Mouse (Mus musculus) neural tube, embryonic 13.5 days (tissue): ENCODE data around the gene Galnt18. TPM values are rescaled to one million over a fixed set of nuclear protein-coding genes. Genes with fewer than 3 reads are reported as not detected.

Experiments used
- ATAC-seq: fragments of 200-750 bp; cut with Nextera tagmentation; 2 replicates; pipeline ENCODE4 v1.8.0; 2017; ENCODE audit warnings: low read depth, mild to moderate bottlenecking, moderate TSS enrichment, moderate library complexity
- H3K27ac ChIP-seq: fragments of 300-500 bp; sonication (generic); replicated peaks from 2 replicates; pipeline ENCODE4 v1.5.1; 2015; ENCODE audit warnings: moderate library complexity, mild to moderate bottlenecking, inconsistent platforms
- H3K27me3 ChIP-seq: fragments of 300-500 bp; sonication (generic); 2 replicates; pipeline ENCODE4 v1.6.1; 2015; ENCODE audit warnings: mild to moderate bottlenecking, inconsistent platforms
- H3K36me3 ChIP-seq: fragments of 300-500 bp; sonication (generic); 2 replicates; pipeline ENCODE4 v1.6.1; 2015; ENCODE audit warnings: mild to moderate bottlenecking, inconsistent platforms
- H3K4me1 ChIP-seq: fragments of 300-500 bp; sonication (generic); replicated peaks from 2 replicates; pipeline ENCODE4 v1.6.1; 2015; ENCODE audit warnings: inconsistent platforms
- H3K4me2 ChIP-seq: fragments of 300-500 bp; sonication (generic); 2 replicates; pipeline ENCODE4 v1.6.1; 2015; ENCODE audit warnings: inconsistent platforms, mild to moderate bottlenecking, moderate library complexity
- H3K4me3 ChIP-seq: fragments of 300-500 bp; sonication (generic); 2 replicates; pipeline ENCODE4 v1.5.1; 2015; ENCODE audit warnings: mild to moderate bottlenecking, inconsistent platforms
- H3K9ac ChIP-seq: fragments of 300-500 bp; sonication (generic); 2 replicates; pipeline ENCODE4 v1.6.1; 2015; ENCODE audit warnings: moderate library complexity, mild to moderate bottlenecking, inconsistent platforms
- H3K9me3 ChIP-seq: fragments of 300-500 bp; sonication (generic); 2 replicates; pipeline ENCODE4 v1.6.1; 2016; ENCODE audit warnings: inconsistent platforms
- WGBS: fragments of 180-500 bp; shearing (Covaris S2); methylation state at CpG from one replicate; pipeline ENCODE4 v1.1.7; 2015; 5-methylcytosine and 5-hydroxymethylcytosine counted together
- polyA plus RNA-seq: library from polyadenylated mRNA; unstranded; fragments of >200 nt; fragmentation: Nextera tagmentation; extraction: Ambion mirVana; gene quantifications from 2 replicates; pipeline ENCODE4 v1.2.1, GENCODE M21; 2015

The Galnt18 gene
- polyA plus RNA-seq, 1 experiment from 2014 or later = 10.0 TPM

DNA sequence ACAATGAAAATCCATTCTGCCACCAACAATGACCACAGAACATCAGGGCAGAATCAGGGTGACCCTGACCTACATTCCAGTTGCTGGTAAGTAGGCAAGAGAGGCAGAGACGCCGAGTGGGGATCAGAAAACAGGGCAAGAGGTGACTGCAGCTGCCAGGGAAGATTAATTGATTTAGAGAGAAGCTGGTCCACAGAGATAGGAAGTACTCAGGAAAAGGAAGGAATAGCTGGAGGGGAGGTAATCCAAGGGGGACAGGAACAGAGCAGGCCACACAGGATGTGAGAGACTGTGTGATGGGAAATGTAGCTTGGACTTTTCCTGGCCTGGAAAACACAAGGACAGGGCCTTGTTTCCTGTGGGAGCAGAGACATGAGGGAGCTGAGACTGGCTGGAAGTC lies 52.8 kb downstream of the Galnt18 start:
- Histone ChIP-seq H3K27ac (no peak overlapping the region), H3K4me1 (no peaks in the 10 kb centered on the region), H3K9ac (no peak overlapping the region), H3K9me3 (no peaks in the 10 kb centered on the region), H3K4me3 (no peak overlapping the region), H3K27me3 (no peaks in the 10 kb centered on the region), H3K36me3 (no peaks in the 10 kb centered on the region), H3K4me2 (no peak overlapping the region)
- no peak for ATAC-seq
- WGBS = 52% methylated on average over 2 of the region's 2 CpGs

DNA sequence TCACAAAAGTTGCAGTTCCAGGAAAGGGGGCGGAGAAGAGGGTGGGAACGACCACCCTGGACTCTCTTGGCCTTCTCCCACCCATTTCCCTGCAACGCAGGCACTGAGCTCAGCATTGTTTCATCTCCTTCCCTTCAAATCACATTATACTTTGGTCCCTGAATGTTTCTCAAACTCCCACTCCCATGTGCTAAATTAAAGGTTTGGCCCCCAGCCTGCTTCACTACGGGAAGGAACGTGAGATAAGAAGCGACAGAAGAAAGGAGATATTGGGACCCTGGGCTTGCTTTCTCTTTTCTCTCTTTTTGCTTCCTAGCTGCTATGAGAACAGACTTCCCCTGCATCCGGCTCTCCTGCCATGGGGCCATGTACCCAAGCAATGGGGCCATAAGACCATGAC lies 55.0 kb downstream of the Galnt18 start:
- Histone ChIP-seq H3K4me3 (no peak overlapping the region), H3K9ac (no peak overlapping the region), H3K9me3 (no peaks in the 10 kb centered on the region), H3K4me2 (no peak overlapping the region), H3K27me3 (no peaks in the 10 kb centered on the region), H3K4me1 (no peaks in the 10 kb centered on the region; the same call in 1 of the 2 replicates), H3K27ac (no peak overlapping the region), H3K36me3 (no peaks in the 10 kb centered on the region)
- 85% methylated on average over 7 of the region's 7 CpGs for WGBS
- no peak for ATAC-seq

GRCm38 (mm10) chr7:111724004-111724403 lies 55.8 kb downstream of the Galnt18 start:
- ATAC-seq = no peak
- no peak overlapping the region for H3K4me3 ChIP-seq
- no peaks in the 10 kb centered on the region for H3K9me3 ChIP-seq
- 81% methylated on average over 4 of the region's 4 CpGs for WGBS
- no peak overlapping the region for H3K9ac ChIP-seq
- no peaks in the 10 kb centered on the region for H3K36me3 ChIP-seq
- H3K27ac ChIP-seq = no peak overlapping the region
- no peaks in the 10 kb centered on the region; the same call in 1 of the 2 replicates for H3K4me1 ChIP-seq
- no peak overlapping the region for H3K4me2 ChIP-seq
- H3K27me3 ChIP-seq = no peaks in the 10 kb centered on the region

DNA sequence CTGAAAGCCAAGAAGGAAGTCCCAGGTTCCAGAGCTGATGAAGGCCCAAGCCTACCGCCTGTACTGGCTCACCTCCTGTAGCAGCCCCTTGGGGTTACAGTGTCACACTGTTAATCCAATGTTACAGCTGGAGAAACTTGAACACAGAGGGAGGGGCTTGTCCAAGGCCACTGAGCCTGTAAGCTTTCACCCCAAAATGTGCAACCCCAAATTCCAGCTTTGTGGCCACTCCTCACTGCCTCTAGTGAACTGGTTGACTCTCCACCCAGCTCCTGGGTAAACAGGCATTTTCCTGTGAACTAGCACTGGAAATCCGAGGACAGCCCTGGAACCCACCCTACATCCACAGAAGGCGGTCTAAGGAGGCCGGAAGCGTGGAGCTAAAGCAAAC lies 58.5 kb downstream of the Galnt18 start:
- 91% methylated on average over 5 of the region's 5 CpGs for WGBS

DNA sequence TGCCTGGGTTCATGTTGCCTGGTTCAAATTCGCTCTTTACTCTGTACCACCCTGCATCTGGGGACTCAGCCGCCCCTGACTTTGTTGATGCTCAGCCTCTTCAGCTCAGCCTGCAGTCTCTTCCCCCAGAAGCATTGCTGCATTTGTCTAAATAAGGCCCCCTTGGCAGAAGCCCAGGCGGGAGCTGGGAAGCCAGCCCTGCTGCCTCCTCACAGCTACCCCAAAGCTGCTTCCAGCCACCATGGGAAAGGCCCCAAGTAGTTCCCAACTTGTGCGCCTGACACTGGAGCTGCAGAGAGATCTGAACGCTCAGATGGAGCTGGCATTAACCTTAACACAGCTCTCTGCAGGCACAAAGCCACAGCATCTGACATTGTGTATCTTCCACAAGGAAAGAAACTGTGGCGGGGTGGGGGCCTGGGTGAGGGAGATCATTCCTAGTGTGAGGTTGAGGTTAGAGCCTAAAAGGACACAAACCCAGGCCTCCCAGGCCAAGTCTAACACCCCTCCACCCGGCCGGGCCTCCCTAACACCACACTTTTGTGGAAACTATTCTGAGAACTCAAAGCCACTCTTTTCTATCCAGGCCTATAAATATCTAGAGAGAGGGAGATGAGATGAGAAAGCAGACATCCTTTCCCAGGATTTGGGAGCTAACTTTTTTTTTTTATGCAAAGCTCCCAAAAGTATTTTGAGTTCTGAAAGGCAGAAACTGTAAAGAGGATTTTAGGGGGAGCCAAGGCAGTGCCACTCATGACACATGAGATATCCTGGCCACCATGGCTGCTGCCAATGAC lies 59.1 kb downstream of the Galnt18 start:
- no peak overlapping the region for H3K4me3 ChIP-seq
- no peaks in the 10 kb centered on the region for H3K36me3 ChIP-seq
- no peaks in the 10 kb centered on the region for H3K27me3 ChIP-seq
- H3K9ac ChIP-seq = no peak overlapping the region
- H3K27ac ChIP-seq = no peak overlapping the region
- H3K4me1 ChIP-seq = no peaks in the 10 kb centered on the region; the same call in 1 of the 2 replicates
- WGBS = 74% methylated on average over 8 of the region's 8 CpGs
- no peak overlapping the region for H3K4me2 ChIP-seq
- H3K9me3 ChIP-seq = no peaks in the 10 kb centered on the region
- ATAC-seq = no peak

More for the DNA sequence above, 58.5 kb downstream of the Galnt18 start:
- H3K4me2 ChIP-seq = no peak overlapping the region
- H3K27me3 ChIP-seq = no peaks in the 10 kb centered on the region
- no peak for ATAC-seq
- H3K9ac ChIP-seq = no peak overlapping the region
- no peaks in the 10 kb centered on the region for H3K9me3 ChIP-seq
- H3K4me3 ChIP-seq = no peak overlapping the region
- H3K36me3 ChIP-seq = no peaks in the 10 kb centered on the region
- H3K27ac ChIP-seq = no peak overlapping the region
- no peaks in the 10 kb centered on the region; the same call in 1 of the 2 replicates for H3K4me1 ChIP-seq

GRCm38 (mm10) chr7:111718900-111719299 lies 60.9 kb downstream of the Galnt18 start:
- H3K9ac ChIP-seq = no peak overlapping the region
- H3K27me3 ChIP-seq = no peaks in the 10 kb centered on the region
- 70% methylated on average over 4 of the region's 4 CpGs for whole genome bisulfite sequencing
- H3K9me3 ChIP-seq = no peaks in the 10 kb centered on the region
- no peak overlapping the region for H3K27ac ChIP-seq
- no peak overlapping the region for H3K4me2 ChIP-seq
- no peak overlapping the region for H3K4me3 ChIP-seq
- H3K36me3 ChIP-seq = no peaks in the 10 kb centered on the region
- ATAC-seq = no peak
- H3K4me1 ChIP-seq = no peaks in the 10 kb centered on the region; the same call in 1 of the 2 replicates

DNA sequence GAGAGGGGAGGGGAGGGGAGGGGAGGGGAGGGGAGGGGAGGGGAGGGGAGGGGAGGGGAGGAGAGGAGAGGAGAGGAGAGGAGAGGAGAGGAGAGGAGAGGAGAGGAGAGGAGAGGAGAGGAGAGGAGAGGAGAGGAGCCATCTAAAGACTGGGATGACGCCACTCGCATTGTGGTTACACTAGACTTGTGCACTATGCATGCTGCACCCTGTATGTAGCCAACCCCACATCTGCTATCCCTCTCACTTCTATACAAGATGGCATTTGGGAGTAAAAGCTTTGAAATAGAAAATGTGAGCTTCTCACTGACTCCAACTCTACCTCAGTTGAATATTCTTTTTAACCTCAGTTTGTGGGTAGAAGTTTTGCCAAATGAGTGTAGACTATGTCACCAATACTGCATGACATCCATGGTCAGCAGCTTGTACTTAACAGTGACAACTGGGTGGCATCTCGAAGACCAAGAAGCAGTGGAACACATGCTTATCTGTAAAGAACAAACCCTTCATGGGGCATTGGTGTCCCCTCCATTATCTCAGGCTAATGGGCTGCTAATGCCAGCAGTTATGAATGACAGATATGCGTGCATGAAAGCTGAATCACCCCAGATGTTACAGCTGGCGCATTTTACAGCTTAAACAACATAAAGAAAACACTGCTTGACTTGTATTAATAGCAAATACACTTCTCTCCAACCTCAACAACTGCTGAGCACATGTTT lies 65.0 kb downstream of the Galnt18 start:
- ATAC-seq = no peak
- no peaks in the 10 kb centered on the region for H3K27me3 ChIP-seq
- H3K4me2 ChIP-seq = no peak overlapping the region
- H3K36me3 ChIP-seq = no peaks in the 10 kb centered on the region
- WGBS = 79% methylated on average over 5 of the region's 5 CpGs
- no peak overlapping the region for H3K9ac ChIP-seq
- H3K4me1 ChIP-seq = no peaks in the 10 kb centered on the region
- no peak overlapping the region for H3K4me3 ChIP-seq
- no peaks in the 10 kb centered on the region for H3K9me3 ChIP-seq
- no peak overlapping the region for H3K27ac ChIP-seq

GRCm38 (mm10) chr7:111713828-111714600 lies 65.8 kb downstream of the Galnt18 start:
- no peak overlapping the region for H3K27ac ChIP-seq

DNA sequence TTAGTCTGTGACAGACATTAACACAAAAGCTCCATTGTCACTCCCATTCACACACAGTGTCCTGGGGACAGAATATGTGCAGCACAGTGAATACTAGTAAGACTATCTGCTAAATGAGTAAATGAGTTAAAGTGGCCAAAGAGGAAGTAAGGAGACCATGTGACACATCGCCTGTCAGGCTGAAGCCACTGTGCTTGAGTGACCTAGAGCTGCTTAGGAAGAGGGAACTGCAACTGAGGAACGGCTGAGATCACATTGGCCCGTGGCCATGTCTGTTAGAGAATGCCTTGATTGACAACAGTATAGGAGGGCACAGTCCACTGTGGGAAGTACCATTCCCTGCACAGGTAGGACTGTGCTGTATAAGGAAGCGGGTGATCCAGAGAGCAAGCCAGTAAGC lies 67.0 kb downstream of the Galnt18 start:
- H3K9ac ChIP-seq = no peak overlapping the region
- WGBS = 84% methylated on average over 4 of the region's 4 CpGs
- no peak overlapping the region for H3K4me3 ChIP-seq
- no peak for ATAC-seq
- H3K27me3 ChIP-seq = no peaks in the 10 kb centered on the region
- no peak overlapping the region for H3K27ac ChIP-seq
- no peaks in the 10 kb centered on the region for H3K4me1 ChIP-seq
- no peaks in the 10 kb centered on the region for H3K9me3 ChIP-seq
- H3K4me2 ChIP-seq = no peak overlapping the region
- H3K36me3 ChIP-seq = no peaks in the 10 kb centered on the region

More at GRCm38 (mm10) chr7:111713828-111714600, 65.8 kb downstream of the Galnt18 start:
- Histone ChIP-seq H3K9me3 (no peaks in the 10 kb centered on the region), H3K36me3 (no peaks in the 10 kb centered on the region), H3K27me3 (no peaks in the 10 kb centered on the region), H3K9ac (no peak overlapping the region), H3K4me3 (no peak overlapping the region), H3K4me2 (no peak overlapping the region), H3K4me1 (no peaks in the 10 kb centered on the region)
- WGBS = 80% methylated on average over 3 of the region's 3 CpGs
- ATAC-seq = no peak

DNA sequence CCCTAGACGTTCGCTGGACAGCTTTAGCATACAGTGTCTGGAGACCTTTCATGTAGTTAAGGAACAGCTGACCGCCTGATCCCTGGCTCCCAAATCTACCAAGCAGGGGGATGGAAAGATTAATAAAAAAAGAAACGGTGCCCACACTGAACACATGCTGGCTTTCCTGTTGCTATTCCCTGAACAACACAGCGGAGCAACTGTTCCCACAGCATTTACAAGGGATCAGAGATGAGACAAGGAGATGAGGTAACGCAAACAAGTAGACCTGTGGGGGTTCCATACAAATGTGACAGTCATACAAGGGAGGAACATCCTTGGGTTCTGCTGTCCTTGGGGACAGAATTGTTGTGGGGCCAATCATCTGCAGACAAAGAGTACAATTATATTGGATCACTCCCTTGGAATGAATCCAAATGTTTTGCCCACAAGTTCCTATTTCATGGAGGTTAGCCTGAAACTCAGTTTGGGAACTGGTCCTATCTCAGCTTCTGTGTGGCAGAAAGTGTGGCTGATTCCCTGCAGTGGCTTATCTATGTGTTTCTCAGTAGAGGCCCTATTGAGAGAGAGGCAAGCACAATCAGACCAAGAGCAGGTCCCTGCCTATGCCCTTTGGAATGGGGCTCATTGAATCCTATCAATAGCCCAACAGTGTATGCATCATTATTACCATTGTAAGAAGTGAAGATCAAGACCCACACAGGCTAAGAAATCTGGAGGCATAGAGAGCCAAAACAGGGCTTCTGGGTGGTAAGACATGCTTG lies 68.5 kb downstream of the Galnt18 start:
- Histone ChIP-seq H3K4me2 (no peak overlapping the region), H3K27me3 (no peaks in the 10 kb centered on the region), H3K4me3 (no peak overlapping the region), H3K9me3 (no peaks in the 10 kb centered on the region), H3K36me3 (no peaks in the 10 kb centered on the region), H3K27ac (no peak overlapping the region), H3K4me1 (no peaks in the 10 kb centered on the region), H3K9ac (no peak overlapping the region)
- 85% methylated on average over 6 of the region's 6 CpGs for WGBS
- no peak for ATAC-seq

DNA sequence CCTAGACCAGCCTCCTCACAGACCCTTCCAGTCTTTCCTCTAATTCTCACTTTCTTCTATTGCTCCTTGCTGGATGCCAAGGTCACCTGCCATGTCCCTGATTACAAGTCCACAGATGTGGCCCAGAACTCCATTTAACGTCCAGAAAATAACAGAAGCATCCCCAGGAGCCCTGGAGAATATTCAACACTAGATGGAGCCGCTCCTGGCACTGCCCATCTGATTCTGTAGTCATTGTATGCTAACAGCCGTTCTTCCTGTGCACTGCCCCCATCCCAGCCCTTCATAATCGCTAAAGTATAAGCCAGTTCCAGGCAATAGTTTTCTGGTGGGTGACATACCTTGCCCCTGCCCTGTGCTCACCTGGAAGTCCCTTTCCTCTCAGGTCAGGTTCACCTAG lies 69.5 kb downstream of the Galnt18 start:
- Histone ChIP-seq H3K36me3 (no peaks in the 10 kb centered on the region), H3K4me3 (no peak overlapping the region), H3K27ac (no peak overlapping the region), H3K9me3 (no peaks in the 10 kb centered on the region), H3K9ac (no peak overlapping the region), H3K27me3 (no peaks in the 10 kb centered on the region), H3K4me2 (no peak overlapping the region), H3K4me1 (no peaks in the 10 kb centered on the region)
- no peak for ATAC-seq
- WGBS = 48% methylated on average over 4 of the region's 4 CpGs
